Mouse (Mus musculus) monocyte, adult 59 days (primary cell): Measurements from ENCODE around the gene Nup205. TPM values are rescaled to one million over a fixed set of nuclear protein-coding genes. Genes with fewer than 3 reads are reported as not detected.

ENCODE experiments used
- total RNA-seq, 2 experiments: library from RNA; stranded (reverse); gene quantifications; one replicate each; pipeline ENCODE4 v1.2.4; 2023

The Nup205 gene
- 10 to 100 TPM; 24.8 to 35.7 TPM for total RNA-seq

GRCm38 (mm10) chr6:35176979-35177649 lies at the start of gene Nup205:
TSS of gene Nup205 (plus strand) at chr6:35177421.

GRCm38 (mm10) chr6:35133579-35134488 lies 43.4 kb upstream of the Nup205 start, which contains the start of gene Cnot4:
TSS of gene Cnot4 (minus strand) at chr6:35133724.

Other genes starting within 250 kb of the Nup205 start
- gene Slc23a4, start 189.0 kb upstream of the Nup205 start, total RNA-seq: under 1 TPM in 1 of 2 experiments, not detected in 1; 0.42 TPM
- 10 to 100 TPM; 34.2 to 35.0 TPM for gene Cnot4, start 43.7 kb upstream of the Nup205 start, total RNA-seq
- not detected for gene Slc13a4, start 130.7 kb downstream of the Nup205 start, total RNA-seq
- gene Fam180a, start 148.7 kb downstream of the Nup205 start, total RNA-seq: not detected